Mouse (Mus musculus): ENCODE measurements around the gene Crtc1. TPM values are rescaled to one million over a fixed set of nuclear protein-coding genes. Genes with fewer than 3 reads are reported as not detected.

Gene Crtc1
- polyA plus RNA-seq, 1 experiment from 2014 or later = 7.0 TPM

- Histone ChIP-seq H3K9ac (replicated peaks; ENCODE audit: low read depth) (no peak overlapping the region), H3K27me3 (replicated peaks; ENCODE audit: insufficient read depth, low read length) (no peaks in the 10 kb centered on the region), H3K27ac (ENCODE audit: low read length) (no peak overlapping the region), H3K4me1 (ENCODE audit: insufficient read depth, low read depth, low read length) (no peaks in the 10 kb centered on the region), H3K9me3 (ENCODE audit: low read length) (no peaks in the 10 kb centered on the region), H3K4me3 (ENCODE audit: low read depth, low read length) (no peak overlapping the region), H3K4me2 (replicated peaks; ENCODE audit: low read depth, low read length) (no peak overlapping the region), H3K36me3 (ENCODE audit: insufficient read depth, low read length) (0 out of 2 replicates have a peak, but pooled peaks cover 9% of the 10 kb centered on the region)
- no peak for DNase-seq (ENCODE audit: low spot score)
- WGBS = 64% methylated on average over 52 of the region's 52 CpGs
- TF ChIP-seq EP300 (IDR thresholded peaks at IDR 0.05) (no peak), CTCF (IDR thresholded peaks at IDR 0.05) (no peak)
- peak; percentile 9; the same call in 1 of the 2 replicates for ATAC-seq
Observed at GRCm38 (mm10) chr8:70452196-70452966, 13.0 kb upstream of the Crtc1 start.

- ATAC-seq = peak; percentile 32
- TF ChIP-seq CTCF (IDR thresholded peaks at IDR 0.05) (peak; percentile 34), EP300 (IDR thresholded peaks at IDR 0.05) (no peak)
Observed at GRCm38 (mm10) chr8:70447639-70448420, 8.5 kb upstream of the Crtc1 start.

GRCm38 (mm10) chr8:70445988-70446387, 6.6 kb upstream of the Crtc1 start:
- TF ChIP-seq EP300 (IDR thresholded peaks at IDR 0.05) = no peak
- TF ChIP-seq CTCF (IDR thresholded peaks at IDR 0.05) = no peak
- Histone ChIP-seq H3K4me1 (ENCODE audit: insufficient read depth, low read depth, low read length) (no peaks in the 10 kb centered on the region), H3K36me3 (ENCODE audit: insufficient read depth, low read length) (no peaks in the 10 kb centered on the region), H3K27me3 (replicated peaks; ENCODE audit: insufficient read depth, low read length) (no peaks in the 10 kb centered on the region), H3K4me3 (ENCODE audit: low read depth, low read length) (no peak overlapping the region), H3K4me2 (replicated peaks; ENCODE audit: low read depth, low read length) (no peak overlapping the region), H3K9ac (replicated peaks; ENCODE audit: low read depth) (no peak overlapping the region), H3K9me3 (ENCODE audit: low read length) (no peaks in the 10 kb centered on the region), H3K27ac (ENCODE audit: low read length) (no peak overlapping the region)
- DNase-seq (ENCODE audit: low spot score) = no peak
- WGBS = 70% methylated on average over 1 of the region's 1 CpGs
- no peak for ATAC-seq

More at GRCm38 (mm10) chr8:70447639-70448420, 8.5 kb upstream of the Crtc1 start:
- DNase-seq (ENCODE audit: low spot score) = no peak
- WGBS = 53% methylated on average over 19 of the region's 19 CpGs
- Histone ChIP-seq H3K9me3 (ENCODE audit: low read length) (no peaks in the 10 kb centered on the region), H3K9ac (replicated peaks; ENCODE audit: low read depth) (no peak overlapping the region), H3K27ac (ENCODE audit: low read length) (no peak overlapping the region), H3K36me3 (ENCODE audit: insufficient read depth, low read length) (0 out of 2 replicates have a peak, but pooled peaks cover 9% of the 10 kb centered on the region), H3K4me3 (ENCODE audit: low read depth, low read length) (no peak overlapping the region), H3K4me1 (ENCODE audit: insufficient read depth, low read depth, low read length) (no peaks in the 10 kb centered on the region), H3K27me3 (replicated peaks; ENCODE audit: insufficient read depth, low read length) (no peaks in the 10 kb centered on the region), H3K4me2 (replicated peaks; ENCODE audit: low read depth, low read length) (no peak overlapping the region)

- Histone ChIP-seq H3K9me3 (ENCODE audit: low read length) (no peaks in the 10 kb centered on the region), H3K27me3 (replicated peaks; ENCODE audit: insufficient read depth, low read length) (no peaks in the 10 kb centered on the region), H3K4me3 (ENCODE audit: low read depth, low read length) (no peak overlapping the region), H3K27ac (ENCODE audit: low read length) (no peak overlapping the region), H3K36me3 (ENCODE audit: insufficient read depth, low read length) (no peaks in the 10 kb centered on the region), H3K4me1 (ENCODE audit: insufficient read depth, low read depth, low read length) (peaks cover 6% of the 10 kb centered on the region; the same call in 1 of the 2 replicates), H3K9ac (replicated peaks; ENCODE audit: low read depth) (no peak overlapping the region), H3K4me2 (replicated peaks; ENCODE audit: low read depth, low read length) (no peak overlapping the region)
- no peak for TF ChIP-seq EP300 (IDR thresholded peaks at IDR 0.05)
- DNase-seq (ENCODE audit: low spot score) (no peak), ATAC-seq (no peak)
- 74% methylated on average over 4 of the region's 4 CpGs for WGBS
Observed at GRCm38 (mm10) chr8:70443326-70443725, 3.9 kb upstream of the Crtc1 start.

GRCm38 (mm10) chr8:70441565-70441964, 2.2 kb upstream of the Crtc1 start:
- no peak for TF ChIP-seq EP300 (IDR thresholded peaks at IDR 0.05)
- TF ChIP-seq CTCF (IDR thresholded peaks at IDR 0.05) = no peak
- H3K4me3 ChIP-seq (ENCODE audit: low read depth, low read length) = no peak overlapping the region
- H3K36me3 ChIP-seq (ENCODE audit: insufficient read depth, low read length) = no peaks in the 10 kb centered on the region
- no peak overlapping the region for H3K9ac ChIP-seq (replicated peaks; ENCODE audit: low read depth)
- H3K27me3 ChIP-seq (replicated peaks; ENCODE audit: insufficient read depth, low read length) = no peaks in the 10 kb centered on the region
- DNase-seq (ENCODE audit: low spot score) (no peak), ATAC-seq (no peak)
- H3K9me3 ChIP-seq (ENCODE audit: low read length) = no peaks in the 10 kb centered on the region
- 57% methylated on average over 3 of the region's 3 CpGs for WGBS
- peaks cover 6% of the 10 kb centered on the region; the same call in 1 of the 2 replicates for H3K4me1 ChIP-seq (ENCODE audit: insufficient read depth, low read depth, low read length)
- H3K4me2 ChIP-seq (replicated peaks; ENCODE audit: low read depth, low read length) = no peak overlapping the region
- no peak overlapping the region for H3K27ac ChIP-seq (ENCODE audit: low read length)

- no peak overlapping the region for H3K4me3 ChIP-seq (ENCODE audit: low read depth, low read length)
- ATAC-seq = no peak
- peaks cover 6% of the 10 kb centered on the region; the same call in 1 of the 2 replicates for H3K4me1 ChIP-seq (ENCODE audit: insufficient read depth, low read depth, low read length)
- no peaks in the 10 kb centered on the region for H3K36me3 ChIP-seq (ENCODE audit: insufficient read depth, low read length)
- H3K27me3 ChIP-seq (replicated peaks; ENCODE audit: insufficient read depth, low read length) = no peaks in the 10 kb centered on the region
- H3K9me3 ChIP-seq (ENCODE audit: low read length) = no peaks in the 10 kb centered on the region
- H3K4me2 ChIP-seq (replicated peaks; ENCODE audit: low read depth, low read length) = no peak overlapping the region
- TF ChIP-seq CTCF (IDR thresholded peaks at IDR 0.05) = peak; percentile 25; the same call in 1 of the 2 replicates
- no peak for TF ChIP-seq EP300 (IDR thresholded peaks at IDR 0.05)
- no peak overlapping the region for H3K9ac ChIP-seq (replicated peaks; ENCODE audit: low read depth)
- 47% methylated on average over 3 of the region's 3 CpGs for WGBS
- no peak overlapping the region for H3K27ac ChIP-seq (ENCODE audit: low read length)
- DNase-seq (ENCODE audit: low spot score) = no peak
Observed at GRCm38 (mm10) chr8:70440246-70440645, 867 bp upstream of the Crtc1 start.

Measured in lung, postnatal 0 days (tissue).